Comparison of ENCODE assay signal across 9 mouse cellular contexts in genomic region chr11:97669829-97670228, GRCm38 (mm10). TPM values are rescaled to one million over a fixed set of nuclear protein-coding genes. Genes with fewer than 3 reads are reported as not detected.
DNase-seq lines count a peak whose midpoint lies in the region; ATAC-seq lines count a peak whose summit lies in the region.
"Had no signal": no experiment of that assay in that cellular context is flagged by ENCODE, and none has a peak within 500 bp of the region (broad histone marks: within the 10 kb centered on the region; RNA-seq: fewer than 3 reads in every experiment).

No protein-coding gene starts in this region.

- ATAC-seq in lung, embryonic 15.5 days (ENCODE audit: borderline replicate concordance, extremely low read depth, low FRiP score, low TSS enrichment), result peak; percentile 67; the same call in 1 of the 2 replicates

- peak overlapping the region; percentile 5; the same call in 1 of the 2 replicates for H3K4me2 ChIP-seq in lung, embryonic 15.5 days

- peak overlapping the region; percentile 77 for H3K27ac ChIP-seq in lung, embryonic 15.5 days

- WGBS in lung, embryonic 15.5 days, result 4% methylated on average over 6 of the region's 6 CpGs

- no peaks in the 10 kb centered on the region for H3K27me3 ChIP-seq in lung, embryonic 15.5 days

- peaks cover 39% of the 10 kb centered on the region for H3K4me1 ChIP-seq in lung, embryonic 15.5 days

- H3K36me3 ChIP-seq in lung, embryonic 15.5 days, result peaks cover 71% of the 10 kb centered on the region

- H3K9ac ChIP-seq in lung, embryonic 15.5 days, result no peak overlapping the region

- no peaks in the 10 kb centered on the region for H3K9me3 ChIP-seq in lung, embryonic 15.5 days

- H3K4me3 ChIP-seq in lung, embryonic 15.5 days, result no peak overlapping the region
- H3K4me3 ChIP-seq: megakaryocyte, embryonic 14.5 days had no signal

- DNase-seq in adrenal gland, postnatal 36 days, result peak; percentile 34 to 64
- DNase-seq in adrenal gland, adult 18-20 months (ENCODE audit: low spot score in 2 of 2), result no peak
- DNase-seq in right cerebral cortex, postnatal 14 days, result peak; percentile 71
- DNase-seq in right cerebral cortex, postnatal 25 days, result no peak
- peak; percentile 90 to 91 for DNase-seq in heart, postnatal 10 days
- DNase-seq in layer of hippocampus, postnatal 10 days (ENCODE audit: low spot score in 2 of 2), result no peak
- no peak for DNase-seq in urinary bladder, postnatal 4 days (ENCODE audit: low spot score in 2 of 2)

- intact Hi-C loops in heart, postnatal 10 days (cut with DNase I), result no loop called here

RNA-seq across cellular contexts. Expression of gene Mllt6, which starts 6.6 kb away (rescaled TPM):
- total RNA-seq in adrenal gland, postnatal 36 days (2021), result 10 to 100 TPM; 38.6 to 41.5 TPM
- total RNA-seq in adrenal gland, adult 18-20 months (2021), result 10 to 100 TPM; 42.4 to 44.0 TPM
- total RNA-seq in heart, postnatal 10 days (2021), result 10 to 100 TPM; 55.8 to 61.7 TPM
- polyA plus RNA-seq in lung, embryonic 15.5 days (2015; fragmentation: Nextera tagmentation; extraction: Ambion mirVana), result 3.2 and 3.3 TPM in 2 replicates
- 10 to 100 TPM; 50.5 to 55.5 TPM for total RNA-seq in layer of hippocampus, postnatal 10 days (2021)

RNA-seq across cellular contexts. Expression of gene Cisd3, which starts 15.8 kb away (rescaled TPM):
- total RNA-seq in adrenal gland, postnatal 36 days (2021), result 100 to 1,000 TPM; 187 to 222 TPM
- total RNA-seq in adrenal gland, adult 18-20 months (2021), result 100 to 1,000 TPM; 165 to 273 TPM
- total RNA-seq in heart, postnatal 10 days (2021), result 100 to 1,000 TPM; 120 TPM
- 44.1 and 45.5 TPM in 2 replicates for polyA plus RNA-seq in lung, embryonic 15.5 days (2015; fragmentation: Nextera tagmentation; extraction: Ambion mirVana)
- total RNA-seq in layer of hippocampus, postnatal 10 days (2021), result 10 to 100 TPM; 34.3 to 40.1 TPM

RNA-seq across cellular contexts. Expression of gene Pcgf2, which starts 30.5 kb away (rescaled TPM):
- 10 to 100 TPM; 25.7 to 28.5 TPM for total RNA-seq in adrenal gland, postnatal 36 days (2021)
- 10 to 100 TPM; 18.6 to 19.5 TPM for total RNA-seq in adrenal gland, adult 18-20 months (2021)
- 10 to 100 TPM; 21.4 to 21.7 TPM for total RNA-seq in heart, postnatal 10 days (2021)
- polyA plus RNA-seq in lung, embryonic 15.5 days (2015; fragmentation: Nextera tagmentation; extraction: Ambion mirVana), result 12.1 and 13.2 TPM in 2 replicates
- 10 to 100 TPM; 51.0 to 52.0 TPM for total RNA-seq in layer of hippocampus, postnatal 10 days (2021)

RNA-seq across cellular contexts. Expression of gene Psmb3, which starts 33.4 kb away (rescaled TPM):
- 100 to 1,000 TPM; 227 to 235 TPM for total RNA-seq in adrenal gland, postnatal 36 days (2021)
- 100 to 1,000 TPM; 221 to 238 TPM for total RNA-seq in adrenal gland, adult 18-20 months (2021)
- 100 to 1,000 TPM; 184 to 186 TPM for total RNA-seq in heart, postnatal 10 days (2021)
- 465 and 505 TPM in 2 replicates for polyA plus RNA-seq in lung, embryonic 15.5 days (2015; fragmentation: Nextera tagmentation; extraction: Ambion mirVana)
- 100 to 1,000 TPM; 146 to 170 TPM for total RNA-seq in layer of hippocampus, postnatal 10 days (2021)

RNA-seq across cellular contexts. Expression of gene Epop, which starts 40.3 kb away (rescaled TPM):
- total RNA-seq in adrenal gland, postnatal 36 days (2021), result 1 to 10 TPM; 4.9 to 5.8 TPM
- total RNA-seq in adrenal gland, adult 18-20 months (2021), result 1 to 10 TPM; 5.5 to 8.2 TPM
- total RNA-seq in heart, postnatal 10 days (2021), result 1 to 10 TPM in 1 of 2 experiments, under 1 TPM in 1; 0.57 to 1.0 TPM
- polyA plus RNA-seq in lung, embryonic 15.5 days (2015; fragmentation: Nextera tagmentation; extraction: Ambion mirVana), result 4.3 and 4.4 TPM in 2 replicates
- 1 to 10 TPM; 7.4 to 9.8 TPM for total RNA-seq in layer of hippocampus, postnatal 10 days (2021)

Comparison
In these comparisons a context has a peak if more than half of its experiments do, and no peak if none do; other contexts are left out.
1. DNase-seq: peak in adrenal gland, postnatal 36 days (2 of 2), right cerebral cortex, postnatal 14 days (single experiment) and heart, postnatal 10 days (2 of 2); none in adrenal gland, adult 18-20 months (0 of 2), right cerebral cortex, postnatal 25 days (single experiment), layer of hippocampus, postnatal 10 days (0 of 2) and urinary bladder, postnatal 4 days (0 of 2).